Mouse (Mus musculus): ENCODE results near the gene Sox12. TPM values are rescaled to one million over a fixed set of nuclear protein-coding genes. Genes with fewer than 3 reads are reported as not detected.

Sox12 gene
- polyA plus RNA-seq, 1 experiment = 4.0 TPM

DNA sequence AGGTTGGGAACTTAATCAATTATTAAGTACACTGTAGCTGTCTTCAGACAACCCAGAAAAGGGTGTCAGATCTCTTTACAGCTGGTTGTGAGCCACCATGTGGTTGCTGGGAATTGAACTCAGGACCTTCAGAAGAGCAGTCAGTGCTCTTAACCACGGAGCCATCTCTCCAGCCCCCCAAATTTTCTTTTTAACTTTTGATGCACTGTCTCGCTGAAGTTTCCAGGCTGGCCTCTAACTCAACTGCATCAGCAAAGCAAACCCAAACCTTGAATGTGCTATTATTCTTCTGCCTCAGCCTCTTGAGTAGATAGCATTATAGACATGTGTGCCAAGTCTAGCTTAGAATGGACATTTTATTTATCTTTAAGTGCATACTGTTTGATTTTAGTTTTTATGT, 50.1 kb downstream of the Sox12 start:
- Histone ChIP-seq H3K27ac (ENCODE audit: insufficient read depth, low read length) (no peak overlapping the region), H3K4me3 (ENCODE audit: extremely low read depth, insufficient read depth, insufficient read length) (no peak overlapping the region), H3K36me3 (ENCODE audit: control insufficient read depth, insufficient read depth, low read length) (no peaks in the 10 kb centered on the region), H3K4me1 (ENCODE audit: control insufficient read depth, insufficient read depth, insufficient read length) (peaks cover 3% of the 10 kb centered on the region; the same call in 1 of the 2 replicates), H3K27me3 (ENCODE audit: control insufficient read depth, insufficient read depth, low read length) (no peaks in the 10 kb centered on the region)
- DNase-seq (ENCODE audit: low read depth in 1 of 2, low spot score in 2 of 2) = no peak
- TF ChIP-seq POLR2A (IDR thresholded peaks at IDR 0.05; ENCODE audit: low read depth, low read length) = no peak
- no peak for TF ChIP-seq CTCF (IDR thresholded peaks at IDR 0.05; ENCODE audit: extremely low read depth, insufficient read depth, insufficient read length, insufficient replicate concordance)
- WGBS = 74% methylated on average over 2 of the region's 2 CpGs

DNA sequence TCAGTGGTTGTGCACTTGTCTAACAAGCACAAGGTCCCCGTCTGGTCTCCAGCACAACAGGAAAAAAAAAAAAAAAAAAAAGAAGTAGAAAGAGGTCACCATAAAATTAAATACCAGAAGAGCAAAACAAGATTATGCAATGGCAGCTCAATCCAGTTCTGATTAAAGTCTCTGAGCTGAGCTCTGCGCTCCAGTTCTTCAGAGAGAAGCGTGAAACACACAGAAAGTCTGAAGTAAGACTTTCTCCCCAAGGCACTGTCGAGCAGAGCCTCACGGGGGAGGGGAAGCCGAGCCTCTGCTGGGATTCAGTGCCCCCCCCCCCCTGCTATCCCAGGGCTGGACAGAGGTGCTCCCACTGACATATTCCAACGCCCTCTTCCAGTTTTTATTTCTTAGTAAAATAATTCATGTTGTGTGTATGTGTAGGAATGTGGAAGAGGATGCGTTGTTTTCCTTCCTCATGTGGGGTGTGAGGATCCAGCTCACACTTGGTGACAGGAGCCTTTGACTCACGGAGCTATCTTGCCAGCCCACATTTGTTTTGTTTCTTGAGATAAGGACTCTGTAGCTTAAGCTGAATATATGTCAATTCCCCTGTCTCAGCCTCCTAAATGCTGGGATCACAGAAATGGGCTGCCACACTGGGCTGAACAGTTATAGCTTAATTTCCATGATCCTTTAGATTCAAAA, 50.9 kb downstream of the Sox12 start:
- H3K36me3 ChIP-seq (ENCODE audit: control insufficient read depth, insufficient read depth, low read length) = no peaks in the 10 kb centered on the region
- no peak overlapping the region for H3K27ac ChIP-seq (ENCODE audit: insufficient read depth, low read length)
- TF ChIP-seq CTCF (IDR thresholded peaks at IDR 0.05; ENCODE audit: extremely low read depth, insufficient read depth, insufficient read length, insufficient replicate concordance) (no peak), POLR2A (IDR thresholded peaks at IDR 0.05; ENCODE audit: low read depth, low read length) (no peak)
- no peak for DNase-seq (ENCODE audit: low read depth in 1 of 2, low spot score in 2 of 2)
- no peaks in the 10 kb centered on the region for H3K27me3 ChIP-seq (ENCODE audit: control insufficient read depth, insufficient read depth, low read length)
- 66% methylated on average over 9 of the region's 9 CpGs for WGBS
- H3K4me3 ChIP-seq (ENCODE audit: extremely low read depth, insufficient read depth, insufficient read length) = no peak overlapping the region
- peaks cover 3% of the 10 kb centered on the region; the same call in 1 of the 2 replicates for H3K4me1 ChIP-seq (ENCODE audit: control insufficient read depth, insufficient read depth, insufficient read length)

DNA sequence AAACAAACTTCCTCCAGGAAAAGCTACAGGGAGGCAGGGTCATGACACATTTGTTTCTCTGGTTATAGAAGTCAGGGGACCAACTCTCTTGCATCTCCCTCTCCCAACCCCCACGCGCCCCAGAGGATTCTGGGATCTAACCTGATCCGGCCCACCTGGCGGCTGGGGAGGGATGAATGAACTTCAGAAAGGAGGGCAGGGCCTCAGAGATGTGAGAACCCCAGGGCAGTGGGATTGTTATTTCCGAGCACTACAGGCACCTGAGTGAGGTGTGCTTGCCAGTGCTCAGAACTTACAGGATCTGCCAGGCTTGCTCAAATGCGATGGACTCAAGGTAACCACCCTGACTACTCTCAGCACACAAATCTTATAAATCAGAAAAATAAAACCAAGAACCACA, 52.5 kb downstream of the Sox12 start:
- Histone ChIP-seq H3K4me3 (ENCODE audit: extremely low read depth, insufficient read depth, insufficient read length) (no peak overlapping the region), H3K27ac (ENCODE audit: insufficient read depth, low read length) (no peak overlapping the region), H3K27me3 (ENCODE audit: control insufficient read depth, insufficient read depth, low read length) (no peaks in the 10 kb centered on the region), H3K36me3 (ENCODE audit: control insufficient read depth, insufficient read depth, low read length) (no peaks in the 10 kb centered on the region), H3K4me1 (ENCODE audit: control insufficient read depth, insufficient read depth, insufficient read length) (peaks cover 3% of the 10 kb centered on the region; the same call in 1 of the 2 replicates)
- 96% methylated on average over 6 of the region's 6 CpGs for WGBS
- no peak for TF ChIP-seq POLR2A (IDR thresholded peaks at IDR 0.05; ENCODE audit: low read depth, low read length)
- TF ChIP-seq CTCF (IDR thresholded peaks at IDR 0.05; ENCODE audit: extremely low read depth, insufficient read depth, insufficient read length, insufficient replicate concordance) = no peak
- no peak for DNase-seq (ENCODE audit: low read depth in 1 of 2, low spot score in 2 of 2)

DNA sequence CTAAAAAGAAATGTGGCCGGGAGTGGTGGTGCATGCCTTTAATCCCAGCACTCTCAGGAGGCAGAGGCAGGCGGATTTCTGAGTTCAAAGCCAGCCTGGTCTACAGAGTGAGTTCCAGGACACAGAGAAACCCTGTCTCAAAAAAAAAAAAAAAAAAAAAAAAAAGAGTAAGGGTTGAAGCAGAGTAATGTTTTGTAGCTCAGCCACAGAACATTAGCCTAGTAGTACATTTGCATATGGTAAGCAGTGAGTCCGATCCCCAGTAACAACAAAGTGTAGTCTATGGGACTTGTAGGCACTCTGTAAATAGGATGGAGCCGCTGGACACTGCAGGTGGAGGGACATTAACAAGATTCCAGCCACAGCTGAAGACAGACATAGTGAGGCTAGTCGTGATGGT, 53.0 kb downstream of the Sox12 start:
- DNase-seq (ENCODE audit: low read depth in 1 of 2, low spot score in 2 of 2) = no peak
- TF ChIP-seq POLR2A (IDR thresholded peaks at IDR 0.05; ENCODE audit: low read depth, low read length) = no peak
- TF ChIP-seq CTCF (IDR thresholded peaks at IDR 0.05; ENCODE audit: extremely low read depth, insufficient read depth, insufficient read length, insufficient replicate concordance) = no peak
- WGBS = 90% methylated on average over 5 of the region's 5 CpGs
- Histone ChIP-seq H3K4me1 (ENCODE audit: control insufficient read depth, insufficient read depth, insufficient read length) (peaks cover 3% of the 10 kb centered on the region; the same call in 1 of the 2 replicates), H3K27me3 (ENCODE audit: control insufficient read depth, insufficient read depth, low read length) (no peaks in the 10 kb centered on the region), H3K36me3 (ENCODE audit: control insufficient read depth, insufficient read depth, low read length) (no peaks in the 10 kb centered on the region), H3K4me3 (ENCODE audit: extremely low read depth, insufficient read depth, insufficient read length) (no peak overlapping the region), H3K27ac (ENCODE audit: insufficient read depth, low read length) (no peak overlapping the region)

DNA sequence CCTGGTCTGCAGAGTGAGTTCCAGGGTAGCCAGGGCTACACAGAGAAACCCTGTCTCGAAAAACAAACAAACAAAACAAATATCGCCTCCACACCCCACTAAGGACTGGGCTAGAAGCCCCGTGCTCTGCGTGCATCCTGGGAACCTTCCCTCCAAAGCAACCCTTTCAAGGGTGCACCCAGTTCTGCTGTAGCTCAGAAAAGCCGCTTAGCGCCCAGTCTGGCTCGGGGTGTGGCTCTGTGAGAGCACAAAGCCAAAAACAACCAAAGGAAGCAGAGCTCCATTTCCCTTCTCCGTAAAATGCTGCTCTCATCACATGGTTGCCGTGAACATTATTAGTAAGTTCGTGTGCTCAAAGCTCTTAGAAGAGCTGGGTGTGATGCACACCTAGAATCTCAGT, 53.5 kb downstream of the Sox12 start:
- H3K4me1 ChIP-seq (ENCODE audit: control insufficient read depth, insufficient read depth, insufficient read length) = peaks cover 3% of the 10 kb centered on the region; the same call in 1 of the 2 replicates
- no peak overlapping the region for H3K27ac ChIP-seq (ENCODE audit: insufficient read depth, low read length)

More for the DNA sequence above, 53.5 kb downstream of the Sox12 start:
- DNase-seq (ENCODE audit: low read depth in 1 of 2, low spot score in 2 of 2) = no peak
- no peak for TF ChIP-seq CTCF (IDR thresholded peaks at IDR 0.05; ENCODE audit: extremely low read depth, insufficient read depth, insufficient read length, insufficient replicate concordance)
- TF ChIP-seq POLR2A (IDR thresholded peaks at IDR 0.05; ENCODE audit: low read depth, low read length) = no peak
- H3K4me3 ChIP-seq (ENCODE audit: extremely low read depth, insufficient read depth, insufficient read length) = peak overlapping the region; percentile 64; the same call in 1 of the 2 replicates
- no peaks in the 10 kb centered on the region for H3K27me3 ChIP-seq (ENCODE audit: control insufficient read depth, insufficient read depth, low read length)
- no peaks in the 10 kb centered on the region for H3K36me3 ChIP-seq (ENCODE audit: control insufficient read depth, insufficient read depth, low read length)
- 13% methylated on average over 10 of the region's 10 CpGs for WGBS

Other genes starting within 250 kb of the Sox12 start
- gene Csnk2a1, start 171.2 kb downstream of the Sox12 start, polyA plus RNA-seq (2012; rRNA removed) = 10.7 and 12.0 TPM in 2 replicates
- gene Tbc1d20, start 104.2 kb downstream of the Sox12 start, polyA plus RNA-seq (2012; rRNA removed) = 37.9 and 39.5 TPM in 2 replicates
- 326 and 431 TPM in 2 replicates for gene Rbck1, start 65.4 kb downstream of the Sox12 start, polyA plus RNA-seq (2012; rRNA removed)
- gene Trib3, start 54.0 kb downstream of the Sox12 start, polyA plus RNA-seq (2012; rRNA removed) = 0.65 and 1.0 TPM in 2 replicates
- not detected in 2 replicates for gene Nrsn2, start 21.4 kb downstream of the Sox12 start, polyA plus RNA-seq (2012; rRNA removed)
- gene Zcchc3, start 17.0 kb upstream of the Sox12 start, polyA plus RNA-seq (2012; rRNA removed) = 1.8 and 2.7 TPM in 2 replicates
- 0.12 TPM in 1 of 2 replicates, not detected in the other for gene 6820408C15Rik, start 17.5 kb upstream of the Sox12 start, polyA plus RNA-seq (2012; rRNA removed)
- gene Defb23, start 66.6 kb upstream of the Sox12 start, polyA plus RNA-seq (2012; rRNA removed) = not detected in 2 replicates
- gene Defb20, start 79.0 kb upstream of the Sox12 start, polyA plus RNA-seq (2012; rRNA removed) = not detected in 2 replicates
- gene Defb22, start 92.1 kb upstream of the Sox12 start, polyA plus RNA-seq (2012; rRNA removed) = not detected in 2 replicates
- gene Defb26, start 113.6 kb upstream of the Sox12 start, polyA plus RNA-seq (2012; rRNA removed) = not detected in 2 replicates
- gene Defb28, start 120.2 kb upstream of the Sox12 start, polyA plus RNA-seq (2012; rRNA removed) = not detected in 2 replicates
- not detected in 2 replicates for gene Defb29, start 142.0 kb upstream of the Sox12 start, polyA plus RNA-seq (2012; rRNA removed)
- gene Gm17416, start 171.3 kb upstream of the Sox12 start, polyA plus RNA-seq (2012; rRNA removed) = not detected in 2 replicates
- gene Defb21, start 174.7 kb upstream of the Sox12 start, polyA plus RNA-seq (2012; rRNA removed) = not detected in 2 replicates
- not detected in 2 replicates for gene Defb19, start 182.2 kb upstream of the Sox12 start, polyA plus RNA-seq (2012; rRNA removed)
- not detected in 2 replicates for gene Defb45, start 201.3 kb upstream of the Sox12 start, polyA plus RNA-seq (2012; rRNA removed)
- not detected in 2 replicates for gene Defb36, start 206.3 kb upstream of the Sox12 start, polyA plus RNA-seq (2012; rRNA removed)
- gene Defb25, start 225.0 kb upstream of the Sox12 start, polyA plus RNA-seq (2012; rRNA removed) = 0.65 TPM in 1 of 2 replicates, not detected in the other
- 8.6 and 9.8 TPM in 2 replicates for gene Rem1, start 228.9 kb upstream of the Sox12 start, polyA plus RNA-seq (2012; rRNA removed)